Mouse (Mus musculus): ENCODE results near the gene Wnk4.

Wnk4 gene

GRCm38 (mm10) chr11:101259948-101260825 is at the start of gene Wnk4:
Gene Wnk4 (plus strand): TSS chr11:101260567.
- peak; percentile 29 for DNase-seq (ENCODE audit: low spot score)

- peak; percentile 49 for DNase-seq (ENCODE audit: low spot score)
These were observed 48.4 kb upstream of the Wnk4 start for GRCm38 (mm10) chr11:101211970-101212369.

GRCm38 (mm10) chr11:101216936-101217335 is 43.4 kb upstream of the Wnk4 start:
- no peak for DNase-seq (ENCODE audit: low spot score)

GRCm38 (mm10) chr11:101218436-101219055 is 41.8 kb upstream of the Wnk4 start:
- DNase-seq (ENCODE audit: low spot score) = peak; percentile 59

- DNase-seq (ENCODE audit: low spot score) = no peak
These were observed 39.5 kb upstream of the Wnk4 start for GRCm38 (mm10) chr11:101220853-101221252.

GRCm38 (mm10) chr11:101221306-101221986 is 38.9 kb upstream of the Wnk4 start:
- DNase-seq (ENCODE audit: low spot score) = no peak

- no peak for DNase-seq (ENCODE audit: low spot score)
These were observed 36.0 kb upstream of the Wnk4 start for GRCm38 (mm10) chr11:101224337-101224736.

GRCm38 (mm10) chr11:101225331-101226064 is 34.9 kb upstream of the Wnk4 start:
- DNase-seq (ENCODE audit: low spot score) = no peak

- DNase-seq (ENCODE audit: low spot score) = peak; percentile 95
These were observed 34.2 kb upstream of the Wnk4 start, which contains the start of gene Ezh1 for GRCm38 (mm10) chr11:101226065-101226701. Gene Ezh1 (minus strand): TSS chr11:101226463.

- DNase-seq (ENCODE audit: low spot score) = no peak
These were observed 30.9 kb upstream of the Wnk4 start for GRCm38 (mm10) chr11:101229361-101229900.

GRCm38 (mm10) chr11:101230061-101230511 is 30.3 kb upstream of the Wnk4 start:
- DNase-seq (ENCODE audit: low spot score) = no peak

GRCm38 (mm10) chr11:101230526-101230925 is 29.8 kb upstream of the Wnk4 start:
- DNase-seq (ENCODE audit: low spot score) = no peak

GRCm38 (mm10) chr11:101230991-101231871 is 29.1 kb upstream of the Wnk4 start:
- no peak for DNase-seq (ENCODE audit: low spot score)

- no peak for DNase-seq (ENCODE audit: low spot score)
These were observed 28.1 kb upstream of the Wnk4 start for GRCm38 (mm10) chr11:101232010-101232839.

GRCm38 (mm10) chr11:101233240-101233639 is 27.1 kb upstream of the Wnk4 start:
- no peak for DNase-seq (ENCODE audit: low spot score)

GRCm38 (mm10) chr11:101234124-101234523 is 26.2 kb upstream of the Wnk4 start:
- no peak for DNase-seq (ENCODE audit: low spot score)

- DNase-seq (ENCODE audit: low spot score) = no peak
These were observed 24.9 kb upstream of the Wnk4 start for GRCm38 (mm10) chr11:101235429-101235828.

- no peak for DNase-seq (ENCODE audit: low spot score)
These were observed 23.6 kb upstream of the Wnk4 start for GRCm38 (mm10) chr11:101236782-101237181.

- no peak for DNase-seq (ENCODE audit: low spot score)
These were observed 22.2 kb upstream of the Wnk4 start for GRCm38 (mm10) chr11:101238071-101238647.

Data from T-cell, adult 2 months (primary cell).